In genomic region chr3:109351956-109352684, GRCm38 (mm10) we compare ENCODE assay signal across 12 mouse cellular contexts. TPM values are rescaled to one million over a fixed set of nuclear protein-coding genes. Genes with fewer than 3 reads are reported as not detected.
DNase-seq lines count a peak whose midpoint lies in the region; ATAC-seq and TF ChIP-seq lines count a peak whose summit lies in the region.
"Had no signal": no experiment of that assay in that cellular context is flagged by ENCODE, and none has a peak within 500 bp of the region (broad histone marks: within the 10 kb centered on the region; RNA-seq: fewer than 3 reads in every experiment).

No protein-coding gene starts in this region.

- no peak for TF ChIP-seq POLR2A in myocyte (IDR thresholded peaks at IDR 0.05; ENCODE audit: insufficient read length, low read depth)

- no peak for ATAC-seq in liver, postnatal 0 days
- ATAC-seq in liver, embryonic 12.5 days = no peak
- peak; percentile 56 for ATAC-seq in common myeloid progenitor, adult 5-6 weeks (replicated peaks; ENCODE audit: low read depth, poor library complexity, severe bottlenecking)
- ATAC-seq: midbrain, embryonic 15.5 days had no signal

- TF ChIP-seq EP300 in liver, postnatal 0 days (IDR thresholded peaks at IDR 0.05; ENCODE audit: low read depth) = 0 out of 2 replicates have a peak, but pooled peaks have one; percentile 28

- H3K4me1 ChIP-seq in liver, postnatal 0 days (ENCODE audit: insufficient read depth) = peaks cover 11% of the 10 kb centered on the region; the same call in 1 of the 2 replicates
- peaks cover 13% of the 10 kb centered on the region; the same call in 1 of the 2 replicates for H3K4me1 ChIP-seq in liver, embryonic 12.5 days
- H3K4me1 ChIP-seq: limb, embryonic 13.5 days; midbrain, embryonic 15.5 days; stomach, embryonic 15.5 days had no signal

- H3K4me3 ChIP-seq in liver, postnatal 0 days (ENCODE audit: low read depth, low read length) = no peak overlapping the region
- H3K4me3 ChIP-seq in liver, embryonic 12.5 days = no peak overlapping the region
- H3K4me3 ChIP-seq in myocyte = no peak overlapping the region
- H3K4me3 ChIP-seq: limb, embryonic 13.5 days; midbrain, embryonic 15.5 days; stomach, embryonic 15.5 days had no signal

- DNase-seq in cerebellum, postnatal 10 days = peak; percentile 8 to 9
- no peak for DNase-seq in cerebellum, adult 11 months
- DNase-seq in liver, postnatal 0 days = no peak
- DNase-seq in ovary, adult 18-20 months (ENCODE audit: low spot score) = no peak
- no peak for DNase-seq in urinary bladder, postnatal 14 days (ENCODE audit: low spot score)
- DNase-seq: adrenal gland, postnatal 25 days had no signal

- no peaks in the 10 kb centered on the region for H3K9me3 ChIP-seq in liver, postnatal 0 days (ENCODE audit: low read length)
- H3K9me3 ChIP-seq in liver, embryonic 12.5 days (replicated peaks) = no peaks in the 10 kb centered on the region
- H3K9me3 ChIP-seq: limb, embryonic 13.5 days; midbrain, embryonic 15.5 days; stomach, embryonic 15.5 days had no signal

- TF ChIP-seq CTCF in liver, postnatal 0 days (IDR thresholded peaks at IDR 0.05; ENCODE audit: low read depth) = no peak

- no peak overlapping the region; the same call in 1 of the 2 replicates for H3K27ac ChIP-seq in liver, postnatal 0 days (ENCODE audit: low read depth)
- no peak overlapping the region for H3K27ac ChIP-seq in liver, embryonic 12.5 days
- H3K27ac ChIP-seq: limb, embryonic 13.5 days; midbrain, embryonic 15.5 days; stomach, embryonic 15.5 days had no signal

- no peak overlapping the region for H3K9ac ChIP-seq in liver, postnatal 0 days (replicated peaks)
- no peak overlapping the region for H3K9ac ChIP-seq in liver, embryonic 12.5 days
- H3K9ac ChIP-seq: limb, embryonic 13.5 days; midbrain, embryonic 15.5 days; stomach, embryonic 15.5 days had no signal

- no peak overlapping the region for H3ac ChIP-seq in myocyte (ENCODE audit: control insufficient read depth, insufficient read length)

- 50% methylated on average over 4 of the region's 4 CpGs for WGBS in liver, postnatal 0 days (ENCODE audit: insufficient replicate concordance)
- WGBS in liver, embryonic 12.5 days (ENCODE audit: insufficient replicate concordance) = 38% methylated on average over 4 of the region's 4 CpGs

- H3K79me2 ChIP-seq in myocyte (ENCODE audit: control insufficient read depth, insufficient read depth) = peaks cover 9% of the 10 kb centered on the region

- no peaks in the 10 kb centered on the region for H3K27me3 ChIP-seq in liver, postnatal 0 days (ENCODE audit: insufficient read depth, low read length)
- no peaks in the 10 kb centered on the region for H3K27me3 ChIP-seq in liver, embryonic 12.5 days (replicated peaks)
- H3K27me3 ChIP-seq in myocyte (ENCODE audit: control insufficient read depth, insufficient read depth, insufficient read length) = no peaks in the 10 kb centered on the region
- H3K27me3 ChIP-seq: limb, embryonic 13.5 days; midbrain, embryonic 15.5 days; stomach, embryonic 15.5 days had no signal

- no peaks in the 10 kb centered on the region for H3K36me3 ChIP-seq in liver, postnatal 0 days (replicated peaks; ENCODE audit: insufficient read depth, low read length)
- no peaks in the 10 kb centered on the region for H3K36me3 ChIP-seq in liver, embryonic 12.5 days
- H3K36me3 ChIP-seq in myocyte (ENCODE audit: control insufficient read depth, insufficient read depth) = no peaks in the 10 kb centered on the region
- H3K36me3 ChIP-seq: limb, embryonic 13.5 days; midbrain, embryonic 15.5 days; stomach, embryonic 15.5 days had no signal

- no peak overlapping the region for H3K4me2 ChIP-seq in liver, postnatal 0 days (ENCODE audit: low read depth, low read length)
- H3K4me2 ChIP-seq in liver, embryonic 12.5 days = no peak overlapping the region
- H3K4me2 ChIP-seq in myocyte (ENCODE audit: low read depth) = peak overlapping the region; percentile 56
- H3K4me2 ChIP-seq: limb, embryonic 13.5 days; midbrain, embryonic 15.5 days; stomach, embryonic 15.5 days had no signal

TF ChIP-seq in myocyte, 11 proteins besides CTCF, POLR2A, EP300 and RAD21:
- TF ChIP-seq USF1 (IDR thresholded peaks at IDR 0.05; ENCODE audit: low read depth) (no peak), MYOG (IDR thresholded peaks at IDR 0.05; ENCODE audit: control insufficient read depth in 1 of 3, insufficient read depth in 1 of 3, insufficient read length in 2 of 3, low read depth in 2 of 3) (no peak), TCF12 (IDR thresholded peaks at IDR 0.05; ENCODE audit: insufficient read depth, poor library complexity, severe bottlenecking) (no peak), CEBPB (IDR thresholded peaks at IDR 0.05; ENCODE audit: insufficient read depth, poor library complexity, severe bottlenecking) (no peak), MYOD1 (IDR thresholded peaks at IDR 0.05; ENCODE audit: control insufficient read depth in 1 of 3, insufficient read length in 2 of 3, low read depth in 2 of 3) (peak in 1 of 3 experiments; percentile 33), TCF3 (IDR thresholded peaks at IDR 0.05; ENCODE audit: insufficient read length, low read depth) (no peak)
TF ChIP-seq in myocyte: peak in this region for 1.

RNA-seq across cellular contexts. Expression of gene Vav3, which starts 11.7 kb away (rescaled TPM):
- polyA plus RNA-seq in liver, postnatal 0 days (2015; fragmentation: Nextera tagmentation; extraction: Ambion mirVana) = 4.0 and 4.4 TPM in 2 replicates
- 5.4 and 7.0 TPM in 2 replicates for polyA plus RNA-seq in liver, embryonic 12.5 days (2016; fragmentation: Nextera tagmentation; extraction: Ambion mirVana)
- total RNA-seq in common myeloid progenitor, adult 5-6 weeks (2017) = 50.2 and 68.2 TPM in 2 replicates
- 0.95 TPM for polyA plus RNA-seq in myocyte (2012; fragmentation: generic; extraction: Trizol)

Comparison
In these comparisons a context has a peak if more than half of its experiments do, and no peak if none do; other contexts are left out.
1. DNase-seq: peak in cerebellum, postnatal 10 days (2 of 2); none in cerebellum, adult 11 months (single experiment), liver, postnatal 0 days (single experiment), ovary, adult 18-20 months (single experiment) and urinary bladder, postnatal 14 days (single experiment).